Mouse (Mus musculus): ENCODE data around the gene Gm16181.

Gene Gm16181

DNA sequence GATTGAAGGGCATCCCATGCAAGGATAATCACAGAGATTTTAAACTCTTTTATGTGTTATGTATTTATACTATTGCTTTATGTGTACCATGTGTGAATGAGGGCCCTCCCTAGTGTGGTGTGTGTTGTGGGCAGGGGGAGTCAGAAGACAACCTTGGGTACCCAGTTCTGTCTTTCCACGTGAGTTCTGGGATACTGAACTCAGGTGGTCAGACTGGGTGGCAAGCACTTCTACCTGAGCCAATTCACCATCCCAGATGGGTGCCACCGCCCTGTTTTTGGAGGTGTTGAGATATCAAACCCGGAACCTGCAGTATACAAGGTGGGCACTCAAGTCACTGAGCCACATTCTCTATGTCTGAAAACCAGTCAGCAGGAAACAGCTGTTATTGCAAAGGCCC, 51.6 kb downstream of the Gm16181 start:
- no peak for DNase-seq (ENCODE audit: low spot score in 2 of 2)
